Mouse (Mus musculus) CH12F3 (cell line): ENCODE measurements around the gene Slc7a8.

Source experiments
- in situ Hi-C: fragments of 300-500 bp; cut with MboI; formaldehyde crosslinking; loops from 2 replicates; pipeline ENCODE4 v1.14.3; 2020; ENCODE audit warnings: low sequenced_read_pairs

Slc7a8 gene

GRCm38 (mm10) chr14:54741721-54742120 is 40.0 kb downstream of the Slc7a8 start:
- in situ Hi-C loops = no loop called here

- in situ Hi-C loops = no loop called here
Measured at GRCm38 (mm10) chr14:54737634-54738033, 44.1 kb downstream of the Slc7a8 start.

- in situ Hi-C loops = no loop called here
Measured at GRCm38 (mm10) chr14:54736555-54737552, 44.9 kb downstream of the Slc7a8 start.

- in situ Hi-C loops = no loop called here
Measured at GRCm38 (mm10) chr14:54735221-54735620, 46.5 kb downstream of the Slc7a8 start.

GRCm38 (mm10) chr14:54734004-54734403 is 47.7 kb downstream of the Slc7a8 start:
- in situ Hi-C loops = no loop called here

- in situ Hi-C loops = no loop called here
Measured at GRCm38 (mm10) chr14:54732206-54732605, 49.5 kb downstream of the Slc7a8 start.

- in situ Hi-C loops = no loop called here
Measured at GRCm38 (mm10) chr14:54730305-54730704, 51.4 kb downstream of the Slc7a8 start.

DNA sequence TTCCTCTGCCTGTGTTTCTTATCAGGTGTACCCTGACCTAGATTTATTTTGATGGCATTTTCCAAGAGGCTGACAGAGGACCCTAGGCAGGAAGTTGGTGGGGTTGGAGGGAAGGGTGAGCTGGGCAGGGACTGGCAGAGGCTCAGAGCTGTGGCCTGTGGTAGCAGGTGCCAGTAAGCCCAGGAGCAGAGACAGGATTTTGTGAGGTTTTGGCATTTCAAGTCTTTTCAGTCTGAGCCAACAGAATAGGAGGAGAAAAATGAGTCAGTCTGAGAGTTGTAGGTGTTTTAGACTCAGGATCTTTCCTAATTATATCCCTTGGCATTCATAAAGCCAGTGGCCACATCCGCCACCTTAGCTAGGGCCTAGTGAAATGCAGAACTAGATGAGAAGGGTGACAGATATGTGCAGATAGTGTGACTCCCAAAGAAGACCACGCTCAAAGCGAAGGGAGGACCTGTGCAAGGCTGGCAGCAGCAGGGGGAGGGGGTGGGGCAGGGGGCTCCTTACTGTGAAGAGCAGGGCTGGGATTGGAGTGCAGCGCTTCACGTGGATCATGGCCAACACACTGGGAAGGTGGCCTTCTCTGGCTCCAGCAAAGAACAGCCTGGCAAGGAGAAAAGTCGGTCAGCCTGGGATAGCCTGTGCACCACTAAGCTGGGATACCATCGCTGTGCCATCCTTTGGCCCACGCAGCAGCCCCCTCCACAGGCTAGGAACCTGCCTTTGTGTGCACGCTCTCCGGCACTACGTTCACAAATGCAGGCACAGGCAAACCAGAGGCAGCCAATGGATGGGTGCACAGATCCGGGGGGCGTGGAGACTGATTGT is 52.7 kb downstream of the Slc7a8 start:
- in situ Hi-C loops = no loop called here

GRCm38 (mm10) chr14:54727565-54727964 is 54.2 kb downstream of the Slc7a8 start:
- in situ Hi-C loops = no loop called here

GRCm38 (mm10) chr14:54724049-54724448 is 57.7 kb downstream of the Slc7a8 start:
- in situ Hi-C loops = no loop called here

DNA sequence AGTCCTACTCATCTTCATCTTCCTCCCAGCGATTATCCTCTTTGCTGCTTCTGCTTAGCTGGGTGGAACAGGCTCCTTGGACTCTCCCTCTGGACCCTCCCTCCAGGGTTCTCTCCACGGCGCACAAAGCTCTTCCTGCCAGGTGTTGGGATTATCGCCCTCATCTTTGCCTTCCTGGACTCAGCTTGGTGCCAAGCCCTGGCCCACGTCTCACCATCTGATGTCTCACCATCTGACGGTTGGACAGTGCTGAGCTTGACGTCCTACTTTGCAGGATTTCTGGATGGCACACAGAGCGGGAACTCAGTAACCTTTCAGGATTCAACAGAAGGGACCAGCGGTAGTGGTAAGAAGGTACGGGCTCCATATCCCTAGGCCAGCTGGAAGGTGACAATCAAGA is 60.0 kb downstream of the Slc7a8 start:
- in situ Hi-C loops = no loop called here

DNA sequence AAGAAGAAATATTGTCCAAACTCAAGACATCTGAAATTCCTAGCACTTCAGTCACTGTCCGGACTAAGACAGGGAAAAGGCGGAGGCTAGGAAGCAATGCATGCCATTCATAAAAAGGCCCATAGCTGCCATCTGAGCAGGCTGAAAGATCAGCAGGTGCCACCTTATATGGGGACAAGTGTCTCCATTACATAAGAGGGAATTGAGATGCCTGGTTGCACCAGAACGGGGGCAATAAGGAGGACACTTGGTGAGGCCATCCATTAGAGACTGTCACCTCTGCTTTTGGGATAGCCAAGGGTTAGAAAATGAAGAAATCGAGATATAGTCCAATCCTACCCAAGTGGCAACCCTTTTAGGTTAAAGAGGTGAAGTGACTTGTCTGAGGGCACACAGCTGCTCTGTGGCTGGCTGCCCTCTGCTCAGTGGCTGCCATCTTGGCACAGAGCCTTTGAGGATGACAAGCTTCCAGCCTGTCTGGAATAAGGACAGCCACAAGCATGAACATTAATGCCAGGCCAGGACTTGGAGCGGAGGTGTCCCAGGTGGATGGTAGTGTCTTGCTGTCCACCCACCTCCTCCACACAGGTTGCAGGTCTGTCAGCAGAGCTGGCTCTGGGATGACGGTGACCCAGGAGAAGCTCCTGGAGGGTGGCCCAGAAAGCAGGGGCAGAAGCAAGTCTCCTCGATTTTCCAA is 60.9 kb downstream of the Slc7a8 start:
- in situ Hi-C loops = no loop called here

GRCm38 (mm10) chr14:54720041-54720440 is 61.7 kb downstream of the Slc7a8 start:
- in situ Hi-C loops = no loop called here

DNA sequence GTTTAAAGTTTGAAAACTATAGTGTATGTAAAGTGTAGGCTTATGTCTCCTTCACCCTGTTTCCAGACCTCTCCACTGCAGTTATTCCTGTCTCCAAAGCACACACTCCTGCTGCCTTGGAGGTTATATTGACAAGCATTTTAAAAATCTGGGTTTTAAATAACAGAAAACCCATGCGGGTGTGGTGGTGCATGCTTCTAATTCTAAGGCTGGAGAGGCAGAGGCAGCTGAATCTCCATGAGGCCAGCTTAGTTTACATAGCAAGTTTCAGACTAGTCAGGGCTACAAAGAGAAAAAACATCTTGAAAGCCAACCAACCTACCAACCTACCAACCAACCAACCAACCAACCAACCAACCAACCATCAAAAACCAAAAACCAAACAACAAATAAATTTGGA is 66.3 kb downstream of the Slc7a8 start:
- in situ Hi-C loops = no loop called here

- in situ Hi-C loops = no loop called here
Measured at GRCm38 (mm10) chr14:54714617-54715081, 67.1 kb downstream of the Slc7a8 start.

GRCm38 (mm10) chr14:54714121-54714520 is 67.6 kb downstream of the Slc7a8 start:
- in situ Hi-C loops = no loop called here

GRCm38 (mm10) chr14:54712861-54713260 is 68.9 kb downstream of the Slc7a8 start:
- in situ Hi-C loops = no loop called here

- in situ Hi-C loops = no loop called here
Measured at GRCm38 (mm10) chr14:54712074-54712473, 69.7 kb downstream of the Slc7a8 start, which contains the start of gene Cebpe. Cebpe (minus strand) TSS chr14:54712174.

- in situ Hi-C loops = no loop called here
Measured at GRCm38 (mm10) chr14:54709054-54709453, 72.7 kb downstream of the Slc7a8 start.

DNA sequence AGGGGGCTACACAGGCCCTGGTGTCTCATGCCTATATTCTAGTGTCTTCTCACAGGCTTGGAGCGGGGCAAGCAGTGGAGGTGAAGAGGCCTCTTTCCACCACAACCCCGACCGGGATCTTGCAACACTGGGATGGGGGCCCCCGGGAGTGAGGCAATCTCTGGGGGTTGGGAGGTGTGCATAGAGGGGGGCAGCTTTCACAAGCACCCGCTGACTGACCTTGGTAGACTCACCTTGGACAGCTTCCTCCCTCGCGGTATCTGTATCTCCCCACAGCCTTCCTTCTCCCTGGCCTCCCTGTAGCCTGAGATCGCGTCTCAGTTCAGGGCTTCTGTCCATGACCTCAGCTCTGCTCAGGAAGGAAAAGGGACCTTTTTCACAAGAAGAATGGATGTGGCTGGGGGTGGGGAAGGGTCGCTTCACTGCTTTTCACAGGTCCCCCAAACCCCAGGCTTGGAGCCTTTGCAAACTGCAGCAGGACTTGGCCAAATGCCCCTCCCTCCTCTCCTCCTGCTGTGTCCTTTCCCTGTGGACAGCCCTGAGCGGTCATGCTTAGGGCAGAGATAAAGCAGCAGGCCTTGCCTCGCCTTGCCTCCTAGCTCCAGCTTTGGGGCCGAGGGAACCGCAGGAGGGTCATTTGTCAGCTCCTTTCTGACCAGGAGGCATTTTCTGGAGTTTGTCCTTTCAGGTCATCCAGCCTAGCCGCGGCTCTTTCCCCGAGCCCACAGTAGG is 75.0 kb downstream of the Slc7a8 start:
- in situ Hi-C loops = no loop called here
